ENCODE assay signal across 38 mouse cellular contexts in genomic region chr6:71295303-71295702, GRCm38 (mm10). TPM values are rescaled to one million over a fixed set of nuclear protein-coding genes. Genes with fewer than 3 reads are reported as not detected.
A peak's percentile ranks its signal among the peaks of the same experiment; 100 is the strongest.
DNase-seq lines count a peak whose midpoint lies in the region; TF ChIP-seq lines count a peak whose summit lies in the region.
"Had no signal": no experiment of that assay in that cellular context is flagged by ENCODE, and none has a peak within 500 bp of the region (broad histone marks: within the 10 kb centered on the region; RNA-seq: fewer than 3 reads in every experiment).

No protein-coding gene starts in this region.

- no peaks in the 10 kb centered on the region for H3K27me3 ChIP-seq in CH12.LX (replicated peaks)
- H3K27me3 ChIP-seq: embryonic facial prominence, embryonic 15.5 days; forebrain, embryonic 12.5 days; hindbrain, embryonic 15.5 days; intestine, embryonic 15.5 days; limb, embryonic 13.5 days; liver, embryonic 13.5 days; lung, embryonic 15.5 days; neural tube, embryonic 13.5 days had no signal

- peak; percentile 50 for TF ChIP-seq RAD21 in CH12.LX (IDR thresholded peaks at IDR 0.05; ENCODE audit: low read depth, low read length)

- no peak overlapping the region for H3K27ac ChIP-seq in gastrocnemius, adult 2 months
- H3K27ac ChIP-seq in layer of hippocampus, adult 2 months = no peak overlapping the region
- H3K27ac ChIP-seq in CH12.LX (ENCODE audit: insufficient read depth, low read depth) = no peak overlapping the region
- H3K27ac ChIP-seq: embryonic facial prominence, embryonic 10.5 days; embryonic facial prominence, embryonic 15.5 days; forebrain, embryonic 12.5 days; hindbrain, embryonic 10.5 days; hindbrain, embryonic 15.5 days; intestine, embryonic 15.5 days; limb, embryonic 13.5 days; liver, embryonic 13.5 days; lung, embryonic 15.5 days; neural tube, embryonic 13.5 days had no signal

- in situ Hi-C loops in CH12.LX (cut with MboI; ENCODE audit: low pct_ligation_motif_present, low pct_unique_long_range_greater_than_20kb, low sequenced_read_pairs) = loop anchor here (5.0 to 25.0 kb wide), 2 partner anchors 133 to 517 kb away; no protein-coding TSS in a partner anchor

- H3K4me2 ChIP-seq in CH12.LX (ENCODE audit: insufficient read depth, low read depth, poor library complexity, severe bottlenecking) = no peak overlapping the region
- H3K4me2 ChIP-seq: embryonic facial prominence, embryonic 15.5 days; forebrain, embryonic 12.5 days; hindbrain, embryonic 15.5 days; intestine, embryonic 15.5 days; limb, embryonic 13.5 days; liver, embryonic 13.5 days; lung, embryonic 15.5 days; midbrain, embryonic 11.5 days; neural tube, embryonic 13.5 days had no signal

- no peaks in the 10 kb centered on the region for H3K79me2 ChIP-seq in CH12.LX (replicated peaks; ENCODE audit: control insufficient read depth, extremely low read depth, insufficient read depth, poor library complexity, severe bottlenecking)

- dilution Hi-C loops in CH12.LX (cut with MboI; ENCODE audit: extremely low pct_ligation_motif_present, extremely low pct_unique_long_range_greater_than_20kb, low sequenced_read_pairs) = no loop called here

- peak; percentile 2; the same call in 1 of the 2 replicates for TF ChIP-seq CTCF in gastrocnemius, adult 2 months (IDR thresholded peaks at IDR 0.05)
- TF ChIP-seq CTCF in layer of hippocampus, adult 2 months (conservative IDR thresholded peaks at IDR 0.05) = 0 out of 2 replicates have a peak, but pooled peaks have one; percentile 6
- peak; percentile 34 to 70; a peak in 3 of 4 replicates for TF ChIP-seq CTCF in CH12.LX (conservative IDR thresholded peaks at IDR 0.05 in 1 of 2, IDR thresholded peaks at IDR 0.05 in 1 of 2; ENCODE audit: low read depth in 2 of 2, low read length in 2 of 2)

- intact Hi-C loops in gastrocnemius, adult 2 months (cut with DNase I) = loop anchor here (10.0 kb wide), 1 partner anchor 131 kb away; no protein-coding TSS in a partner anchor

- H3K9me3 ChIP-seq in CH12.LX (replicated peaks; ENCODE audit: low read length) = no peaks in the 10 kb centered on the region
- H3K9me3 ChIP-seq: embryonic facial prominence, embryonic 10.5 days; embryonic facial prominence, embryonic 15.5 days; forebrain, embryonic 12.5 days; hindbrain, embryonic 10.5 days; hindbrain, embryonic 15.5 days; intestine, embryonic 15.5 days; limb, embryonic 13.5 days; liver, embryonic 13.5 days; lung, embryonic 15.5 days; neural tube, embryonic 13.5 days had no signal

- no peak for DNase-seq in gastrocnemius, adult 2 months
- no peak for DNase-seq in gastrocnemius, postnatal 25 days
- no peak for DNase-seq in layer of hippocampus, adult 2 months (ENCODE audit: low spot score in 2 of 2)
- DNase-seq in layer of hippocampus, adult 9-11 months = no peak
- DNase-seq in CH12.LX (ENCODE audit: extremely low read depth) = no peak
- DNase-seq in ZHBTc4 (ENCODE audit: low read depth, low spot score) = peak; percentile 62
- no peak for DNase-seq in cerebellum, adult 11-12 months
- DNase-seq: adrenal gland, adult 2 months; adrenal gland, postnatal 36 days; cerebellum, adult 2 months; cerebellum, postnatal 14 days; heart, postnatal 14 days; kidney, postnatal 25 days; liver, embryonic 13.5 days; lung, postnatal 36 days; right cerebral cortex, postnatal 4 days; thymus, adult 2 months; thymus, postnatal 36 days had no signal

- H3K36me3 ChIP-seq in CH12.LX (replicated peaks in 1 of 2; ENCODE audit: control insufficient read depth in 1 of 2, insufficient read depth in 1 of 2, low read length in 1 of 2) = no peaks in the 10 kb centered on the region
- H3K36me3 ChIP-seq: embryonic facial prominence, embryonic 10.5 days; embryonic facial prominence, embryonic 15.5 days; forebrain, embryonic 12.5 days; hindbrain, embryonic 10.5 days; hindbrain, embryonic 15.5 days; intestine, embryonic 15.5 days; limb, embryonic 13.5 days; liver, embryonic 13.5 days; lung, embryonic 15.5 days; neural tube, embryonic 13.5 days had no signal

- no peak overlapping the region for H3K9ac ChIP-seq in CH12.LX (ENCODE audit: insufficient read depth, low read depth)
- H3K9ac ChIP-seq: embryonic facial prominence, embryonic 15.5 days; forebrain, embryonic 12.5 days; hindbrain, embryonic 15.5 days; intestine, embryonic 15.5 days; limb, embryonic 13.5 days; liver, embryonic 13.5 days; lung, embryonic 15.5 days; neural tube, embryonic 13.5 days had no signal

- no peak for TF ChIP-seq POLR2A in CH12.LX (IDR thresholded peaks at IDR 0.05; ENCODE audit: low read depth, low read length)

- no peaks in the 10 kb centered on the region; a peak in 1 of 4 replicates for H3K4me1 ChIP-seq in CH12.LX (ENCODE audit: control insufficient read depth in 1 of 2, insufficient read depth in 2 of 2)
- H3K4me1 ChIP-seq: embryonic facial prominence, embryonic 10.5 days; embryonic facial prominence, embryonic 15.5 days; forebrain, embryonic 12.5 days; hindbrain, embryonic 10.5 days; hindbrain, embryonic 15.5 days; intestine, embryonic 15.5 days; limb, embryonic 13.5 days; liver, embryonic 13.5 days; lung, embryonic 15.5 days; neural tube, embryonic 13.5 days had no signal

- H3K4me3 ChIP-seq in gastrocnemius, adult 2 months = no peak overlapping the region
- H3K4me3 ChIP-seq in layer of hippocampus, adult 2 months = no peak overlapping the region
- no peak overlapping the region for H3K4me3 ChIP-seq in CH12.LX (replicated peaks in 1 of 3; ENCODE audit: low read depth in 2 of 3, low read length in 2 of 3, poor library complexity in 1 of 3)
- H3K4me3 ChIP-seq: embryonic facial prominence, embryonic 10.5 days; embryonic facial prominence, embryonic 15.5 days; forebrain, embryonic 12.5 days; hindbrain, embryonic 10.5 days; hindbrain, embryonic 15.5 days; intestine, embryonic 15.5 days; limb, embryonic 13.5 days; liver, embryonic 13.5 days; lung, embryonic 15.5 days; neural tube, embryonic 13.5 days had no signal

- no peak for TF ChIP-seq EP300 in CH12.LX (IDR thresholded peaks at IDR 0.05; ENCODE audit: low read length)

TF ChIP-seq in CH12.LX, 34 proteins besides CTCF, POLR2A, EP300 and RAD21:
- peak; percentile 78 for TF ChIP-seq SMC3 (IDR thresholded peaks at IDR 0.05; ENCODE audit: low read depth, low read length)
- TF ChIP-seq MXI1 (IDR thresholded peaks at IDR 0.05; ENCODE audit: low read depth, low read length) = no peak
- TF ChIP-seq TBP (conservative IDR thresholded peaks at IDR 0.05; ENCODE audit: low read depth, low read length) = 0 out of 2 replicates have a peak, but pooled peaks have one; percentile 68

RNA-seq across cellular contexts. Expression of gene Krcc1, which starts 23.8 kb away (rescaled TPM):
- 10 to 100 TPM; 23.7 to 33.6 TPM for total RNA-seq in gastrocnemius, adult 2 months (2021)
- 10 to 100 TPM; 23.2 to 27.4 TPM for total RNA-seq in gastrocnemius, postnatal 25 days (2021)
- 10 to 100 TPM; 15.6 to 17.4 TPM for total RNA-seq in layer of hippocampus, adult 2 months (2021)
- 16.7 and 18.7 TPM in 2 replicates for total RNA-seq in CH12.LX (2012; rRNA removed)
- 40.2 and 42.0 TPM in 2 replicates for total RNA-seq in CH12.LX (2014; rRNA removed)
- polyA plus RNA-seq in CH12.LX (2012; ENCODE audit: insufficient read length, low read depth) = 23.6 and 28.2 TPM in 2 replicates

RNA-seq across cellular contexts. Expression of gene Smyd1, which starts 26.7 kb away (rescaled TPM):
- total RNA-seq in gastrocnemius, adult 2 months (2021) = 100 to 1,000 TPM; 370 to 385 TPM
- total RNA-seq in gastrocnemius, postnatal 25 days (2021) = 100 to 1,000 TPM; 292 to 319 TPM
- total RNA-seq in layer of hippocampus, adult 2 months (2021) = 1 to 10 TPM in 1 of 2 experiments, under 1 TPM in 1; 0.59 to 1.3 TPM
- 0.08 TPM in 2 replicates for total RNA-seq in CH12.LX (2012; rRNA removed)
- total RNA-seq in CH12.LX (2014; rRNA removed) = 0.08 and 0.61 TPM in 2 replicates
- 0.27 and 0.37 TPM in 2 replicates for polyA plus RNA-seq in CH12.LX (2012; ENCODE audit: insufficient read length, low read depth)
- total RNA-seq: megakaryocyte, adult 5-6 weeks had no signal
- polyA plus RNA-seq: activated CD4-positive, CD25-positive, alpha-beta regulatory T cell, adult 4 months had no signal

RNA-seq across cellular contexts. Expression of gene Cd8b1, which starts 27.3 kb away (rescaled TPM):
- total RNA-seq in gastrocnemius, adult 2 months (2021) = not detected
- under 1 TPM in 1 of 2 experiments, not detected in 1; 0.29 TPM for total RNA-seq in gastrocnemius, postnatal 25 days (2021)
- total RNA-seq in layer of hippocampus, adult 2 months (2021) = not detected
- 0.21 and 0.25 TPM in 2 replicates for total RNA-seq in CH12.LX (2012; rRNA removed)
- total RNA-seq in CH12.LX (2014; rRNA removed) = 0.20 and 0.30 TPM in 2 replicates
- 0.49 and 0.51 TPM in 2 replicates for polyA plus RNA-seq in CH12.LX (2012; ENCODE audit: insufficient read length, low read depth)
- total RNA-seq: gastrocnemius, adult 18-20 months; layer of hippocampus, adult 18-20 months; layer of hippocampus, postnatal 25 days; left cerebral cortex, adult 8-10 months; left cerebral cortex, postnatal 36 days had no signal
- polyA plus RNA-seq: brain, embryonic 14.5 days; cerebellum, adult 2 months; cortical plate, adult 2 months; embryonic facial prominence, embryonic 15.5 days; forebrain, embryonic 12.5 days; hindbrain, embryonic 15.5 days; intestine, embryonic 15.5 days; kidney, embryonic 14.5 days; limb, embryonic 13.5 days; liver, embryonic 13.5 days; midbrain, embryonic 11.5 days; neural tube, embryonic 13.5 days had no signal

Comparison
In these comparisons a context has a peak if more than half of its experiments do, and no peak if none do; other contexts are left out.
1. CTCF ChIP-seq: peak in every context shown above with its lines; median percentile 52 in CH12.LX; 6 in layer of hippocampus, adult 2 months; 2 in gastrocnemius, adult 2 months.
2. RNA of gene Smyd1, which starts 26.7 kb away (total RNA-seq): 370 to 385 TPM in gastrocnemius, adult 2 months and 292 to 319 TPM in gastrocnemius, postnatal 25 days; 0.59 to 1.3 TPM in layer of hippocampus, adult 2 months and 0.08 to 0.61 TPM in CH12.LX; every median in the first group is over 100 times any median in the second.